Mouse (Mus musculus) layer of hippocampus, postnatal 25 days (tissue): ENCODE measurements around the gene 5031439G07Rik. TPM values are rescaled to one million over a fixed set of nuclear protein-coding genes. Genes with fewer than 3 reads are reported as not detected.

Source experiments
- microRNA-seq, 2 experiments: library from miRNA; unstranded; fragments of <30 nt; microRNA quantifications; one replicate each; pipeline ENCODE4 v1.2.0; 2021
- total RNA-seq, 2 experiments: library from RNA; stranded (reverse); gene quantifications; 2 replicates each; pipeline ENCODE4 v1.2.3; 2021

5031439G07Rik gene
- total RNA-seq, 2 experiments from 2014 or later: 80.6 to 99.0 TPM

Small RNA genes within 50 kb of the gene (microRNA-seq; reads per million reads assigned to microRNA genes)
- gene Mir1249: 1,242 to 1,538 reads per million in 2 experiments

Other genes with a start within 250 kb of the 5031439G07Rik start
- gene Phf21b, start 132.5 kb downstream of the 5031439G07Rik start, total RNA-seq: 10 to 100 TPM in 1 of 2 experiments, 1 to 10 TPM in 1; 6.4 to 10.1 TPM
- gene Gm29666, start 68.5 kb downstream of the 5031439G07Rik start, total RNA-seq: 1 to 10 TPM in 1 of 2 experiments, under 1 TPM in 1; 0.89 to 1.6 TPM
- gene Nup50, start 65.1 kb downstream of the 5031439G07Rik start, total RNA-seq: 10 to 100 TPM; 31.0 to 32.5 TPM
- not detected for gene Upk3a, start 28.6 kb upstream of the 5031439G07Rik start, total RNA-seq
- 10 to 100 TPM; 29.6 to 31.6 TPM for gene Fam118a, start 40.4 kb upstream of the 5031439G07Rik start, total RNA-seq
- gene Smc1b, start 143.4 kb upstream of the 5031439G07Rik start, total RNA-seq: under 1 TPM in 1 of 2 experiments, not detected in 1; 0.16 TPM
- gene Ribc2, start 143.5 kb upstream of the 5031439G07Rik start, total RNA-seq: under 1 TPM in 1 of 2 experiments, not detected in 1; 0.52 TPM
- 10 to 100 TPM; 11.3 to 13.5 TPM for gene Fbln1, start 217.4 kb upstream of the 5031439G07Rik start, total RNA-seq